Mouse (Mus musculus) forebrain, embryonic 13.5 days (tissue): ENCODE data around the gene Il31. TPM values are rescaled to one million over a fixed set of nuclear protein-coding genes. Genes with fewer than 3 reads are reported as not detected.

Experiments used
- ATAC-seq: fragments of 200-750 bp; cut with Nextera tagmentation; 2 replicates; pipeline ENCODE4 v1.8.0; 2017
- H3K27ac ChIP-seq: fragments of 300-500 bp; sonication (generic); 2 replicates; pipeline ENCODE4 v1.5.1; 2015; ENCODE audit warnings: inconsistent platforms, mild to moderate bottlenecking, moderate library complexity
- H3K27me3 ChIP-seq: fragments of 300-500 bp; sonication (generic); 2 replicates; pipeline ENCODE4 v1.6.1; 2015; ENCODE audit warnings: mild to moderate bottlenecking, inconsistent platforms
- H3K36me3 ChIP-seq: fragments of 300-500 bp; sonication (generic); 2 replicates; pipeline ENCODE4 v1.6.1; 2015; ENCODE audit warnings: mild to moderate bottlenecking, inconsistent platforms; ENCODE audit not compliant: poor library complexity, severe bottlenecking
- H3K4me1 ChIP-seq: fragments of 300-500 bp; sonication (generic); 2 replicates; pipeline ENCODE4 v1.6.1; 2015; ENCODE audit warnings: inconsistent platforms
- H3K4me2 ChIP-seq: fragments of 300-500 bp; sonication (generic); 2 replicates; pipeline ENCODE4 v1.6.1; 2015; ENCODE audit warnings: inconsistent platforms, mild to moderate bottlenecking, moderate library complexity
- H3K4me3 ChIP-seq: fragments of 300-500 bp; sonication (generic); 2 replicates; pipeline ENCODE4 v1.5.1; 2015; ENCODE audit warnings: mild to moderate bottlenecking, inconsistent platforms
- H3K9ac ChIP-seq: fragments of 300-500 bp; sonication (generic); 2 replicates; pipeline ENCODE4 v1.6.1; 2015; ENCODE audit warnings: mild to moderate bottlenecking, inconsistent platforms
- H3K9me3 ChIP-seq: fragments of 300-500 bp; sonication (generic); replicated peaks from 2 replicates; pipeline ENCODE4 v1.6.1; 2016; ENCODE audit warnings: inconsistent platforms
- WGBS: fragments of 180-500 bp; shearing (Covaris S2); methylation state at CpG from one replicate; pipeline ENCODE4 v1.1.7; 2015; 5-methylcytosine and 5-hydroxymethylcytosine counted together
- polyA plus RNA-seq: library from polyadenylated mRNA; unstranded; fragments of >200 nt; fragmentation: Nextera tagmentation; extraction: Ambion mirVana; gene quantifications from 2 replicates; pipeline ENCODE4 v1.2.1, GENCODE M21; 2015

Il31 gene
- polyA plus RNA-seq, 1 experiment from 2014 or later = not detected

DNA sequence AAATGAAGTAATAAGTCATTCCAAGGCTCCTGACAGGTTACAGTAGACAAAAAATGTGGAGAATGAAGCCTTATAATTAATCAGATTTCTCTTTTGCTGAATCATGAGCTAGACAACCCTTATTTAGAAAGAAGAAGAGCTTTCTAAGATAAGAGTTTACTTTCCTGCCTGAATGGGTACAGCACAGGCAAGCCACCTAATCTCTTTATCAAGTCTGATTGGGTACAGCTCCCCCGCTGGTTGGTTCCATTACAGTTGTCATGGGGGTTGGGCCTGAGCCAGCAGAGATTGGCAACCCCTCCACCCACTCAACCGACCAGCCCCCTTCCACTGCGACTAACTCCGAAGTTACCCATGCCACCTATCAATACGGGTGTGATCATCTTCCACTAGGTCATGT, 27.9 kb downstream of the Il31 start:
- H3K36me3 ChIP-seq = peaks cover 17% of the 10 kb centered on the region
- no peak overlapping the region for H3K4me3 ChIP-seq
- no peak overlapping the region for H3K4me2 ChIP-seq
- H3K4me1 ChIP-seq = no peaks in the 10 kb centered on the region
- ATAC-seq = no peak
- no peak overlapping the region for H3K27ac ChIP-seq
- no peaks in the 10 kb centered on the region for H3K27me3 ChIP-seq
- WGBS = 54% methylated on average over 5 of the region's 5 CpGs
- H3K9me3 ChIP-seq = no peaks in the 10 kb centered on the region
- H3K9ac ChIP-seq = no peak overlapping the region

DNA sequence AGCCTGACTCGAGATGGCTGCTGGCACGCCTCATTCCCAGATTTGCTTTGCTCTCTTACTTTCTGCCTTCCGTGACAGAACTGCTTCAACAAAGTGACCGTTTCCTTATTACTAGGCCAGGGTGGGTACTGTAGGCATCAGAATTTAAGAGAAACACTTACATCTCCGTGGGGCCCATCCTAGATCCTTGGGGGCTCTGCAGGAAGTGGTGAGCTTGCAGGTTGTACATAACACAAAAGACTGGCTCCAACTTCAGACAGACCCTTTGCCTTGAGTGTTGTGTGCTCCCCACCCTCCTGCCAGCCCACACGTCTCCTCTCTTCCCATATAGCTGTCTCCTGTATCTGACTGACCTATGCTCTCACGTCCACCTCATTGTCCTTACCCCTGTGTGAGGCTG, 37.4 kb downstream of the Il31 start:
- H3K4me3 ChIP-seq = no peak overlapping the region

DNA sequence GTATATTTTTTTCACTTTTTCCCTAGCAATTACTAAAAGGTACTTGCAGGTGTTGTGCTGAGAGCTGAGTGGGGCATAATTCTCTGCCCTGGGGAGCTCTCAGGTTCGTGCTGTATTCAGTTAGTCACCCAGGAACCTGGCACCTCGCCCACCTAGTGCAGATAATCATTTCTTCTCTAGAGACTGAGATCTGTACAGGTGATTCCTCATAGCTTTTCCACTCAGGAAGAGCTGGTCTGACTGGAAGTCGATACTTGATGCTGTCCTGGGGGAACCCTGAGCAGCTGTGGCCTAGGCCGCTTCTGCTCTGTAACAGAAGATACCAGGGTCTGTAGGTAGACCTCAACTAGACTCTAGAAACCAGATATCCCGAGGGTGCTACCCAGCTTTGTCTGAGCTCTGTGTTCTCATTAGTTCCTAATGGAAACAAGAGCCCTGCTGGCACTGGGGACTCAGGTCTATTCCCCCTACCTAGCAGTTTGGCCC, 44.4 kb downstream of the Il31 start:
- no peak for ATAC-seq
- Histone ChIP-seq H3K4me3 (no peak overlapping the region), H3K36me3 (peaks cover 82% of the 10 kb centered on the region), H3K9me3 (no peaks in the 10 kb centered on the region), H3K27ac (no peak overlapping the region), H3K27me3 (no peaks in the 10 kb centered on the region), H3K9ac (no peak overlapping the region), H3K4me2 (no peak overlapping the region), H3K4me1 (0 out of 2 replicates have a peak, but pooled peaks cover 2% of the 10 kb centered on the region)
- WGBS = 89% methylated on average over 5 of the region's 5 CpGs

More for the DNA sequence above, 37.4 kb downstream of the Il31 start:
- Histone ChIP-seq H3K9me3 (no peaks in the 10 kb centered on the region), H3K36me3 (peaks cover 95% of the 10 kb centered on the region), H3K9ac (no peak overlapping the region), H3K4me2 (no peak overlapping the region), H3K27me3 (no peaks in the 10 kb centered on the region), H3K27ac (no peak overlapping the region), H3K4me1 (no peaks in the 10 kb centered on the region)
- 91% methylated on average over 7 of the region's 7 CpGs for WGBS
- ATAC-seq = no peak

DNA sequence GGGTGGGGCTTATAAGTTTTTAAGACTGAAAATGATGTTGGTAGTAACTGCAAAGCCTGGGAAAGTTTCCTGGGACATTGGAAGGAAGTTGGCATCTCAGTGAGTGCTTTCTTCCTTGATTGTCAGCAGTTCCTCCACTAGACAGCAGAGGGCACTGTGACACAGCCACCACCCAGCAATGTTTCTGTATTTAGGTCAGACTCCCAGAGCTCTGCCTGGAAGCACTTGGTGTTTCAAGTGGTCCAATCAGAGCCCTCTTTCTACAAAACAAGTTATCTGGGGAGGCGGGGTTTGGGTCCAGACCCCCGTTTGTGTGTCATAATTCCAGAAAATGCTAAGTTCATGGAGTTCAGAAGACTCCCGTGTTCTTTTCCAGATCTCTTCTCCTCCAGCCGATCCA, 45.2 kb downstream of the Il31 start:
- Histone ChIP-seq H3K4me1 (0 out of 2 replicates have a peak, but pooled peaks cover 2% of the 10 kb centered on the region), H3K27me3 (no peaks in the 10 kb centered on the region), H3K4me2 (no peak overlapping the region), H3K4me3 (no peak overlapping the region), H3K9me3 (no peaks in the 10 kb centered on the region), H3K36me3 (peaks cover 74% of the 10 kb centered on the region), H3K27ac (no peak overlapping the region), H3K9ac (no peak overlapping the region)
- ATAC-seq = no peak
- WGBS = 46% methylated on average over 4 of the region's 4 CpGs

DNA sequence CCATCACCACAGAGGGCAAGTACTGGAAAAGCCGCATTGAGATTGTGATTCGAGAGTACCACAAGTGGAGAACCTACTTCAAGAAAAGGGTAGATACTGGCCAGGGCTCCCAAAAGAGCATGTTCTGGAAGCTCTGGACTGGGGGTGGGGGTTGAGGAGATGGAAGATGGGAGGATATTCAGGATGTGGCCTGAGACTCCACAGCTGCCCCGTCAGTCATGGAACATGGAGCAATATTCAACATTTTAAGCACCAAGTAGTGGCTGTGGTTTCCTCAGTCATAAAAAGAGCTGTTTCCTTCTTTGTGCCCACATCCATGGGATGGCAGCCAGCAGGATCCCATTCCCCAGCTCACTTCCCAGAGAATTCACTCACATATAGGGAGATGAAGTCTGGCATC, 47.0 kb downstream of the Il31 start:
- no peaks in the 10 kb centered on the region for H3K27me3 ChIP-seq
- no peak overlapping the region for H3K4me3 ChIP-seq
- H3K9me3 ChIP-seq = no peaks in the 10 kb centered on the region
- H3K27ac ChIP-seq = no peak overlapping the region
- no peak overlapping the region for H3K9ac ChIP-seq
- ATAC-seq = no peak
- H3K4me2 ChIP-seq = no peak overlapping the region
- H3K4me1 ChIP-seq = 0 out of 2 replicates have a peak, but pooled peaks cover 2% of the 10 kb centered on the region
- 86% methylated on average over 3 of the region's 3 CpGs for WGBS
- peaks cover 58% of the 10 kb centered on the region for H3K36me3 ChIP-seq

DNA sequence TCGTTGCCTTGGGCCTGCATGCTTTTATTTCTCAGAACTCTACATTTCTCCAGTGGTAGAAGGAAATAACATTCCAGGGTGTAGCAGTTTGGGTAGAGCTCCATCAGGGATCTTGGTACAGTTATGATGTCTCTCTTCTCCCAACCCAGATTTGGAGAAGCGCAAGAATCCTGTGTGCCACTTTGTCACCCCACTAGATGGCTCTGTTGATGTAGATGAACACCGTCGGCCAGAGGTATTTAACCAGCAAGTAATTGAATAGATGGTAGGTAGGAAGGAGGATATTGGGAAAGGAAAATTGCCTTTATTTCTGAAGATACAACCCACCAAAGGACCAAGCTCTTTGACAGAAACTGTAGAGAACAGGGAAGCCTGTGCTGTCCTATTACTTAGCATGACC, 48.6 kb downstream of the Il31 start:
- peaks cover 43% of the 10 kb centered on the region for H3K36me3 ChIP-seq
- ATAC-seq = no peak
- WGBS = 70% methylated on average over 4 of the region's 4 CpGs
- no peaks in the 10 kb centered on the region for H3K9me3 ChIP-seq
- no peaks in the 10 kb centered on the region for H3K27me3 ChIP-seq
- no peak overlapping the region for H3K27ac ChIP-seq
- no peak overlapping the region for H3K4me2 ChIP-seq
- H3K4me3 ChIP-seq = no peak overlapping the region
- H3K4me1 ChIP-seq = peaks cover 14% of the 10 kb centered on the region
- H3K9ac ChIP-seq = no peak overlapping the region

DNA sequence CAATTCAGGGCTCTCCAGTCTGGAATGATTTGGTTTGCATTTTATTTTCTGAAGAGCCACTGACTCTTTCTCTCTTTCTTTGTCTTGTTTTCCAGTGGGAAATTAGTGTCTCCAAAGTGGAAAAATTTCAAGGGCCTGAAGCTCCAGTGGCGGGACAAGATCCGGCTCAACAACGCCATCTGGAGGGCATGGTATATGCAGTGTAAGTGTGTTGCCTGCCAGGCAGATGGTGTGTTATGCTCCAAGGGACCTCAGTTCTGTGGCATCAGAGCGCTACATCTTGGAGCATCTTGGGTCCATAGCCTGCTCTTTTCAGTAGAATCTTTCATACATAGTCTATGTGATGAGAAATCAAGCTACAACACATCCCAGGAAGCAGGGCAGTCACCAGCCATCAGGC, 49.3 kb downstream of the Il31 start:
- no peaks in the 10 kb centered on the region for H3K9me3 ChIP-seq
- no peaks in the 10 kb centered on the region for H3K27me3 ChIP-seq
- peaks cover 15% of the 10 kb centered on the region for H3K4me1 ChIP-seq
- no peak overlapping the region for H3K9ac ChIP-seq
- WGBS = 80% methylated on average over 4 of the region's 4 CpGs
- ATAC-seq = no peak
- no peak overlapping the region for H3K27ac ChIP-seq
- H3K4me2 ChIP-seq = no peak overlapping the region
- no peak overlapping the region for H3K4me3 ChIP-seq
- peaks cover 36% of the 10 kb centered on the region for H3K36me3 ChIP-seq

DNA sequence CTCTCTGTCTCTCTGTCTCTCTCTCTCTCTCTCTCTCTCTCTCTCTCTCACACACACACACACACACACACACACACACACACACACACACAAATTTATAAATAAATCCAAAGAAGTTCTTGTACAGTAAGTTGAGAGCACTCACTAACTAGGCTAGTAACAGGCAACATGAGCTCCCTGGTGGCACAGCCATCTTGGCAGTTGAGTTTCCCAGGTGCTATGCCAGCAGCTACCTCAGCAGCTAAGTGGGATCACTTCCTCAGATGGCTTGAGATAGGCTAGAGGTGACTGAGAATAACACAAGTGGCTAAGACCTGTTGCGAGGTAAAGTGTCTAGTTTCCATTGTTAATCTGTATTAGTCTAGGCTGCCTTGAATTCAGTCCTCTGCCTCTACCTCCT, 50.0 kb downstream of the Il31 start:
- Histone ChIP-seq H3K27ac (no peak overlapping the region), H3K4me3 (no peak overlapping the region), H3K4me2 (no peak overlapping the region), H3K4me1 (peaks cover 14% of the 10 kb centered on the region), H3K27me3 (no peaks in the 10 kb centered on the region), H3K9me3 (no peaks in the 10 kb centered on the region), H3K9ac (no peak overlapping the region), H3K36me3 (peaks cover 29% of the 10 kb centered on the region)
- ATAC-seq = no peak
- 86% methylated on average over 1 of the region's 1 CpGs for WGBS

DNA sequence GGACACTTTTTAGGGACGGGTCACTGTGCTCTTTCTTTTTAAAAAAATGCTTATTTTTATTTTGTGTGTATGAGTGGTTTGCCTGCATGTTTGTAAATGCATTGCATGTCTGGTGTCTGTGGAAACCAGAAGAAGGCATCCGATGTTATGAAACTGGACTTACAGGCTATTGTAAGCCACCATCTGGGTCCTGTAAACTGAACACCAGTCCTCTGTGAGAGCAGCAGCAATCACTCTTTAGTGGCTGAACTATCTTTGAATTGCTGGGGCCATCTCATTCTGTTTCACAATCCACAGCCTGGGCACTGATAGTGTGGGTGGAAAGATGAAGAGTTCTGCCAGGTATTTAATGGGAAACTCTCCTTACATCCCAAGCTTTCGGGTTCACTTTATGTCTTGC, 50.9 kb downstream of the Il31 start:
- ATAC-seq = no peak
- WGBS = 87% methylated on average over 3 of the region's 3 CpGs

DNA sequence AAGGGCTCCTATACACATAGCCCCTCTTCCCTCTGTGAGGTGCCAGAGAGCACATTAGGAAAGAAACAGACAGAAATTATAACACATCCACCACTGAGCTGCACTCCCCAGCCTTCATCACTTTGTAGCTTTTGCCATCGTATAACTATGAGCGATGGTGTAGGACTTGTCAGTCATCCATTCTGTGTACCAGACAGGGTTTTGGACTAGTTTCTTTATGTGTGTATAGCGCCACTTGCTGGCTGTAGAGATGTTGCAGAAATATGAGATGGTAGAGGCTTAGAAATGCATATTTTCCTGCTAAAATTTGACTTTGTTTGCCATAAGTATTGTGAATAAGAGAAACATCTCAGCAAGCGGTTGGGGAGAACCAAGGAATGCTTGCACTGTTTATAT, 52.5 kb downstream of the Il31 start:
- peaks cover 7% of the 10 kb centered on the region for H3K36me3 ChIP-seq
- 30% methylated on average over 4 of the region's 4 CpGs for WGBS
- H3K9ac ChIP-seq = no peak overlapping the region
- no peak overlapping the region for H3K4me2 ChIP-seq
- no peaks in the 10 kb centered on the region for H3K9me3 ChIP-seq
- no peak overlapping the region for H3K27ac ChIP-seq
- ATAC-seq = peak; percentile 45; the same call in 1 of the 2 replicates
- H3K4me1 ChIP-seq = peaks cover 22% of the 10 kb centered on the region
- H3K27me3 ChIP-seq = no peaks in the 10 kb centered on the region
- H3K4me3 ChIP-seq = no peak overlapping the region

More for the DNA sequence above, 50.9 kb downstream of the Il31 start:
- Histone ChIP-seq H3K36me3 (peaks cover 23% of the 10 kb centered on the region), H3K27me3 (no peaks in the 10 kb centered on the region), H3K4me3 (no peak overlapping the region), H3K9ac (no peak overlapping the region), H3K27ac (no peak overlapping the region), H3K9me3 (no peaks in the 10 kb centered on the region), H3K4me1 (peaks cover 13% of the 10 kb centered on the region), H3K4me2 (no peak overlapping the region)

DNA sequence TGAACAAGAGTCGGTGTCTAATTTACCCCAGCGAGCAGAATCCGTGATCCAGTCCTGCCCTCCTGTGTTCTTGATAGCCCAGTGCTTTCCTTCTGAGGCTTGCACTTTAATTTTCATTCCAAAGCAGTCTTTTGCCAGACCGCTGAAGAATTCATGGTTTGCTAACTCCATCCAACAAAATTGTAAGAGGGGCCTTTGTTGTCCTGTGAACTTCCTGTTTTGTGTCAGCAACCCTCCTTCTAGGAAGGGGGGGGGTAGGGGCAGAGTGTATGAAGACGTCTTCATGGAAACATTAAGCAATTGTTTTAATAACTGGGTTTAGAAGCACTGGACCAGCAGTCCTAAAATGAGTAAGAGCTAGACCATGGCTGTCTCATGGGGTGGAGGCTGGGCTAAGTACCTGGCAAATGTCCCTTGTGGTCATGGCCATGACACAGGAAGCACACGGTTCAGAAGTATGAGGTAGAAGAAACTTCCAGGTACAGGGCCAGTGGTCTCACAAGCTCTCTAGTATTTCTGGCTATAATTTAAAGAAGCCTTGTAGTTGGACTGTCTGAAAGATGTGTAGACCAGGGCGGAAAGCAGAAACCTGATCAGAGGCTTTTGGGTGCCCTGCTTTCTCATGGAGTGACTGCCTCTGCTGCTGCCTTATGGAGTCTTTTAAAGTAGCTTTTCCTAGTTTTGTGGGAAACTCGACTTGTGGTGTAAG, 53.1 kb downstream of the Il31 start:
- Histone ChIP-seq H3K27ac (no peak overlapping the region), H3K27me3 (no peaks in the 10 kb centered on the region), H3K36me3 (peaks cover 6% of the 10 kb centered on the region), H3K4me1 (peaks cover 23% of the 10 kb centered on the region), H3K4me2 (no peak overlapping the region), H3K9ac (no peak overlapping the region), H3K4me3 (no peak overlapping the region), H3K9me3 (no peaks in the 10 kb centered on the region)
- 62% methylated on average over 8 of the region's 8 CpGs for WGBS
- no peak for ATAC-seq

DNA sequence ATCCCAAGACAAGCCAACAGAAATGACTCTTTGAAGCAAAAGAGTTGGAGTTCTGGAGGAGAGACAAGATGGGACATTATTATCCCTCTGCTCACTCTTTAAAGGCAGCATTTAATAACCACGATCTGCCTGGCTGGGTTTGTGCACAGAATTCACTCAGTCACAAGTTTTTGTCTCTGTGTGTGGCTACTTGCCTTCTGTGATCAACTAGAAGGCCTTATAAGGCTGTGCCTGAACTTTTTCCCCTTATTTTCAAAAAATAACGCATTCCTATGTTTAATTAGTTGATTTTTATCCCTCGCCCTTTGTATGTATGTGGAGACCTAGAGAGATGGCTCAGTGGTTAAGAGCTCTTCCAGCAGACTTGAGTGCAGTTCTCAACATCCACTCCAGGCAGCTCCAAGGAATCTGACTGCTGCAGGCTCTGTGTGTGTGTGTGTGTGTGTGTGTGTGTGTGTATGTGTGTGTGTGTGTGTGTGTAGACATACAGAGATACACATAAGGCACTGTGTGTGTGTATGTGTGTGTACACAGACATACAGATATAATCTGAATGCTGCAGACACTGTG, 56.9 kb downstream of the Il31 start:
- no peak overlapping the region for H3K4me3 ChIP-seq
- H3K27me3 ChIP-seq = no peaks in the 10 kb centered on the region
- H3K27ac ChIP-seq = peak overlapping the region; percentile 8; the same call in 1 of the 2 replicates
- no peak overlapping the region for H3K4me2 ChIP-seq
- H3K36me3 ChIP-seq = no peaks in the 10 kb centered on the region
- H3K9ac ChIP-seq = no peak overlapping the region
- WGBS = 62% methylated on average over 3 of the region's 3 CpGs
- H3K4me1 ChIP-seq = peaks cover 23% of the 10 kb centered on the region
- ATAC-seq = no peak
- no peaks in the 10 kb centered on the region for H3K9me3 ChIP-seq
